8 mouse cellular contexts compared by ENCODE assay signal in the genomic region with DNA sequence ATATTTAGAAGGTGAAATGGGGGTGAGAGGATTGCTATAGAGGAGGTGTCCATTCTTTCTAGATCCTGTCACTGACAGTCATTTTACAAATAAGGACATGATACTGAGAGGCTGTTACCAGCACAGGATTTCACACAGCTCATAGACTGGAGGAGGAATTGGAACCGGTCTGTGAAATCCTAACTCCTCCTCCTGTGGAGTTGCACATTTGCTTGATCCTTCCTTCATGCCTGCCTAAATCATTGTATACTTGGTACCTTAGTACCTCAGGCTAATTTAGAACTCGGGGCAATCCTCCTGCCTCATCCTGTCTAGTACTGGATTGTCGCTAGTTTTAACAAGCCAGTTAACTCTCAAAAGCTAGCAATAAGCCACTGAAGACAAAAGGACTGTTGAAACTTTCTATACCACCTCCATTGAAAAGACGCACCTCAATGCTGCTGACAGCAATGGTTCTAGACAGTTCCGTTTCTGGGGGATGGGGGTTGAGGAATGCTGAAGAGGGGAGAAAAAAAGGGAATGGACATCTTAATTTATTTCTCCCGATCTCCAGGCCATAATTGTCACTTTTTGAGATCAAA. TPM values are rescaled to one million over a fixed set of nuclear protein-coding genes. Genes with fewer than 3 reads are reported as not detected.
A peak's percentile ranks its signal among the peaks of the same experiment; 100 is the strongest.
DNase-seq lines count a peak whose midpoint lies in the region; ATAC-seq and TF ChIP-seq lines count a peak whose summit lies in the region.

No protein-coding gene starts in this region.

- peak overlapping the region; percentile 93 for H3K4me2 ChIP-seq in heart, embryonic 13.5 days
- H3K4me2 ChIP-seq in heart, postnatal 0 days (ENCODE audit: low read depth, low read length), result peak overlapping the region; percentile 76

- no peak; a peak in 1 of 4 replicates for TF ChIP-seq POLR2A in MEL (IDR thresholded peaks at IDR 0.05; ENCODE audit: control insufficient read depth in 1 of 2, insufficient read depth in 1 of 2, low read depth in 1 of 2, low read length in 2 of 2, poor library complexity in 1 of 2)

- H3K4me3 ChIP-seq in heart, embryonic 13.5 days, result peak overlapping the region; percentile 95
- H3K4me3 ChIP-seq in MEL (ENCODE audit: control insufficient read depth in 1 of 2, insufficient read depth in 1 of 2, low read depth in 2 of 2, low read length in 2 of 2), result peak overlapping the region; percentile 73 to 90
- peak overlapping the region; percentile 93 for H3K4me3 ChIP-seq in heart, postnatal 0 days (ENCODE audit: low read depth, low read length)

- H3K36me3 ChIP-seq in heart, embryonic 13.5 days, result no peaks in the 10 kb centered on the region
- H3K36me3 ChIP-seq in MEL (ENCODE audit: control insufficient read depth in 1 of 2, insufficient read depth in 2 of 2, low read length in 2 of 2), result peaks cover 0 to 9% of the 10 kb centered on the region in 2 experiments; a peak in 2 of 4 replicates
- no peaks in the 10 kb centered on the region for H3K36me3 ChIP-seq in heart, postnatal 0 days (replicated peaks; ENCODE audit: control insufficient read depth, insufficient read depth, low read length)

- WGBS in heart, embryonic 13.5 days, result 5% methylated on average over 6 of the region's 6 CpGs
- WGBS in heart, postnatal 0 days, result 6% methylated on average over 6 of the region's 6 CpGs

- H3K27ac ChIP-seq in heart, embryonic 13.5 days (replicated peaks), result peak overlapping the region; percentile 51
- peak overlapping the region; percentile 36 for H3K27ac ChIP-seq in MEL (ENCODE audit: control insufficient read depth, low read depth, low read length)
- peak overlapping the region; percentile 76 for H3K27ac ChIP-seq in heart, postnatal 0 days (ENCODE audit: low read depth)

- H3K79me2 ChIP-seq in MEL (ENCODE audit: control insufficient read depth, insufficient read depth, low read length, poor library complexity), result peaks cover 8% of the 10 kb centered on the region

- no peak for TF ChIP-seq RAD21 in MEL (IDR thresholded peaks at IDR 0.05; ENCODE audit: low read depth, low read length)

- peak overlapping the region; percentile 98 for H3K9ac ChIP-seq in heart, embryonic 13.5 days
- H3K9ac ChIP-seq in MEL (ENCODE audit: control insufficient read depth, low read depth, low read length, poor library complexity, severe bottlenecking), result peak overlapping the region; percentile 73
- peak overlapping the region; percentile 91 for H3K9ac ChIP-seq in heart, postnatal 0 days (replicated peaks; ENCODE audit: low read depth, low read length)

- intact Hi-C loops in heart, postnatal 10 days (cut with DNase I), result no loop called here

- no peaks in the 10 kb centered on the region for H3K9me3 ChIP-seq in heart, embryonic 13.5 days
- H3K9me3 ChIP-seq in MEL (replicated peaks; ENCODE audit: insufficient read depth, low read length), result no peaks in the 10 kb centered on the region
- no peaks in the 10 kb centered on the region for H3K9me3 ChIP-seq in heart, postnatal 0 days (replicated peaks; ENCODE audit: control insufficient read depth, low read length)

- H3K4me1 ChIP-seq in heart, embryonic 13.5 days, result peaks cover 52% of the 10 kb centered on the region
- peaks cover 4 to 8% of the 10 kb centered on the region in 2 experiments; a peak in 3 of 4 replicates for H3K4me1 ChIP-seq in MEL (ENCODE audit: control insufficient read depth in 1 of 2, insufficient read depth in 2 of 2, low read length in 2 of 2)
- H3K4me1 ChIP-seq in heart, postnatal 0 days (ENCODE audit: control insufficient read depth, insufficient read depth), result peaks cover 21% of the 10 kb centered on the region

- DNase-seq in heart, postnatal 10 days, result no peak
- no peak for DNase-seq in MEL (ENCODE audit: low read depth, low spot score)
- DNase-seq in heart, postnatal 0 days (ENCODE audit: low spot score), result no peak
- DNase-seq in adrenal gland, postnatal 14 days, result no peak
- no peak for DNase-seq in ovary, postnatal 10 days (ENCODE audit: low spot score)
- DNase-seq in right cerebral cortex, adult 2 months (ENCODE audit: low spot score in 2 of 2), result no peak

- ATAC-seq in heart, embryonic 13.5 days (ENCODE audit: extremely low read depth, insufficient number of reproducible peaks, low FRiP score, low TSS enrichment), result no peak
- no peak for ATAC-seq in heart, postnatal 0 days (ENCODE audit: insufficient read depth, low read depth)
- peak; percentile 31 for ATAC-seq in megakaryocyte, adult 5-6 weeks (ENCODE audit: poor library complexity, severe bottlenecking)

- H3K27me3 ChIP-seq in heart, embryonic 13.5 days (replicated peaks), result peaks cover 31% of the 10 kb centered on the region
- H3K27me3 ChIP-seq in MEL (ENCODE audit: control insufficient read depth in 1 of 2, insufficient read depth in 2 of 2, low read length in 2 of 2), result no peaks in the 10 kb centered on the region
- peaks cover 26% of the 10 kb centered on the region for H3K27me3 ChIP-seq in heart, postnatal 0 days (ENCODE audit: control insufficient read depth, insufficient read depth, low read length)

- TF ChIP-seq EP300 in MEL (IDR thresholded peaks at IDR 0.05; ENCODE audit: low read depth in 1 of 2, low read length in 2 of 2), result no peak
- no peak for TF ChIP-seq EP300 in heart, postnatal 0 days (IDR thresholded peaks at IDR 0.05; ENCODE audit: low read depth)

- no peak for TF ChIP-seq CTCF in MEL (IDR thresholded peaks at IDR 0.05 in 2 of 3, conservative IDR thresholded peaks at IDR 0.05 in 1 of 3; ENCODE audit: control insufficient read depth in 1 of 3, insufficient read depth in 1 of 3, low read depth in 2 of 3, low read length in 3 of 3, poor library complexity in 1 of 3, severe bottlenecking in 1 of 3)
- TF ChIP-seq CTCF in heart, postnatal 0 days (IDR thresholded peaks at IDR 0.05; ENCODE audit: low read depth), result no peak

RNA-seq across cellular contexts. Expression of gene Dctn1, which starts 0.6 kb away (rescaled TPM):
- polyA plus RNA-seq in heart, embryonic 13.5 days (2015; fragmentation: Nextera tagmentation; extraction: Ambion mirVana), result 62.3 and 65.9 TPM in 2 replicates
- 100 to 1,000 TPM; 121 to 127 TPM for total RNA-seq in heart, postnatal 10 days (2021)
- total RNA-seq in MEL (2012; rRNA removed), result 21.9 and 23.3 TPM in 2 replicates
- 10 to 100 TPM in 1 of 2 experiments, not detected in 1; 81.9 TPM for polyA plus RNA-seq in MEL (2012; ENCODE audit: insufficient read depth in 1 of 2, insufficient read length in 2 of 2, low read depth in 1 of 2, low replicate concordance in 2 of 2, missing spikeins in 1 of 2)
- 45.9 and 47.7 TPM in 2 replicates for total RNA-seq in heart, postnatal 0 days (2014; rRNA removed; ENCODE audit: low replicate concordance)
- polyA plus RNA-seq in heart, postnatal 0 days (2015; fragmentation: Nextera tagmentation; extraction: Ambion mirVana), result 48.9 and 50.8 TPM in 2 replicates
- total RNA-seq in megakaryocyte, adult 5-6 weeks (2015), result 30.6 and 38.8 TPM in 2 replicates
- total RNA-seq in megakaryocyte, adult 5-6 weeks (2017), result 41.0 and 61.7 TPM in 2 replicates
- 102 and 126 TPM in 2 replicates for total RNA-seq in adrenal gland, postnatal 14 days (2021)

RNA-seq across cellular contexts. Expression of gene 1700003E16Rik, which starts 8.9 kb away (rescaled TPM):
- 0.55 and 0.64 TPM in 2 replicates for polyA plus RNA-seq in heart, embryonic 13.5 days (2015; fragmentation: Nextera tagmentation; extraction: Ambion mirVana)
- under 1 TPM in 1 of 2 experiments, not detected in 1; 0.12 TPM for total RNA-seq in heart, postnatal 10 days (2021)
- total RNA-seq in MEL (2012; rRNA removed), result 0.15 and 0.23 TPM in 2 replicates
- under 1 TPM in 1 of 2 experiments, not detected in 1; 0.50 TPM for polyA plus RNA-seq in MEL (2012; ENCODE audit: insufficient read depth in 1 of 2, insufficient read length in 2 of 2, low read depth in 1 of 2, low replicate concordance in 2 of 2, missing spikeins in 1 of 2)
- 2.0 TPM in 1 of 2 replicates, not detected in the other for total RNA-seq in heart, postnatal 0 days (2014; rRNA removed; ENCODE audit: low replicate concordance)
- 0.20 and 0.45 TPM in 2 replicates for polyA plus RNA-seq in heart, postnatal 0 days (2015; fragmentation: Nextera tagmentation; extraction: Ambion mirVana)
- not detected in 2 replicates for total RNA-seq in megakaryocyte, adult 5-6 weeks (2015)
- total RNA-seq in megakaryocyte, adult 5-6 weeks (2017), result not detected in 2 replicates
- total RNA-seq in adrenal gland, postnatal 14 days (2021), result 0.33 and 0.34 TPM in 2 replicates

RNA-seq across cellular contexts. Expression of gene Wdr54, which starts 8.9 kb away (rescaled TPM):
- 7.0 and 7.5 TPM in 2 replicates for polyA plus RNA-seq in heart, embryonic 13.5 days (2015; fragmentation: Nextera tagmentation; extraction: Ambion mirVana)
- 1 to 10 TPM; 1.7 to 1.8 TPM for total RNA-seq in heart, postnatal 10 days (2021)
- total RNA-seq in MEL (2012; rRNA removed), result 3.2 and 3.4 TPM in 2 replicates
- 1 to 10 TPM in 1 of 2 experiments, not detected in 1; 4.6 TPM for polyA plus RNA-seq in MEL (2012; ENCODE audit: insufficient read depth in 1 of 2, insufficient read length in 2 of 2, low read depth in 1 of 2, low replicate concordance in 2 of 2, missing spikeins in 1 of 2)
- total RNA-seq in heart, postnatal 0 days (2014; rRNA removed; ENCODE audit: low replicate concordance), result 1.4 and 5.5 TPM in 2 replicates
- 0.96 and 1.1 TPM in 2 replicates for polyA plus RNA-seq in heart, postnatal 0 days (2015; fragmentation: Nextera tagmentation; extraction: Ambion mirVana)
- not detected in 2 replicates for total RNA-seq in megakaryocyte, adult 5-6 weeks (2015)
- 0.88 TPM in 1 of 2 replicates, not detected in the other for total RNA-seq in megakaryocyte, adult 5-6 weeks (2017)
- 1.5 and 2.9 TPM in 2 replicates for total RNA-seq in adrenal gland, postnatal 14 days (2021)

RNA-seq across cellular contexts. Expression of gene Rtkn, which starts 29.9 kb away (rescaled TPM):
- polyA plus RNA-seq in heart, embryonic 13.5 days (2015; fragmentation: Nextera tagmentation; extraction: Ambion mirVana), result 19.5 and 21.6 TPM in 2 replicates
- total RNA-seq in heart, postnatal 10 days (2021), result 10 to 100 TPM; 10.7 to 11.7 TPM
- total RNA-seq in MEL (2012; rRNA removed), result 5.2 and 5.4 TPM in 2 replicates
- polyA plus RNA-seq in MEL (2012; ENCODE audit: insufficient read depth in 1 of 2, insufficient read length in 2 of 2, low read depth in 1 of 2, low replicate concordance in 2 of 2, missing spikeins in 1 of 2), result 1 to 10 TPM in 1 of 2 experiments, not detected in 1; 8.3 TPM
- 40.0 and 45.9 TPM in 2 replicates for total RNA-seq in heart, postnatal 0 days (2014; rRNA removed; ENCODE audit: low replicate concordance)
- 12.5 and 13.0 TPM in 2 replicates for polyA plus RNA-seq in heart, postnatal 0 days (2015; fragmentation: Nextera tagmentation; extraction: Ambion mirVana)
- total RNA-seq in megakaryocyte, adult 5-6 weeks (2015), result 0.52 and 0.67 TPM in 2 replicates
- 0.29 and 1.2 TPM in 2 replicates for total RNA-seq in megakaryocyte, adult 5-6 weeks (2017)
- total RNA-seq in adrenal gland, postnatal 14 days (2021), result 9.1 and 13.6 TPM in 2 replicates

RNA-seq across cellular contexts. Expression of gene Ino80b, which starts 39.9 kb away (rescaled TPM):
- polyA plus RNA-seq in heart, embryonic 13.5 days (2015; fragmentation: Nextera tagmentation; extraction: Ambion mirVana), result 8.2 and 8.7 TPM in 2 replicates
- total RNA-seq in heart, postnatal 10 days (2021), result 10 to 100 TPM; 14.6 to 17.6 TPM
- 25.8 and 30.6 TPM in 2 replicates for total RNA-seq in MEL (2012; rRNA removed)
- 10 to 100 TPM in 1 of 2 experiments, not detected in 1; 40.9 TPM for polyA plus RNA-seq in MEL (2012; ENCODE audit: insufficient read depth in 1 of 2, insufficient read length in 2 of 2, low read depth in 1 of 2, low replicate concordance in 2 of 2, missing spikeins in 1 of 2)
- total RNA-seq in heart, postnatal 0 days (2014; rRNA removed; ENCODE audit: low replicate concordance), result 8.9 and 11.6 TPM in 2 replicates
- polyA plus RNA-seq in heart, postnatal 0 days (2015; fragmentation: Nextera tagmentation; extraction: Ambion mirVana), result 5.5 and 6.8 TPM in 2 replicates
- total RNA-seq in megakaryocyte, adult 5-6 weeks (2015), result 18.8 and 19.6 TPM in 2 replicates
- 26.0 and 36.2 TPM in 2 replicates for total RNA-seq in megakaryocyte, adult 5-6 weeks (2017)
- total RNA-seq in adrenal gland, postnatal 14 days (2021), result 19.3 and 22.5 TPM in 2 replicates
